Mouse (Mus musculus) hindlimb bud, embryonic 11.5 days (tissue): ENCODE measurements around the gene Agap1.

Source experiments
- DNase-seq: peaks from one replicate; pipeline ENCODE4 v3.0.0-alpha.2; 2012; ENCODE audit warnings: low read depth, low spot score; ENCODE audit errors: extremely low spot score

Agap1 gene

DNA sequence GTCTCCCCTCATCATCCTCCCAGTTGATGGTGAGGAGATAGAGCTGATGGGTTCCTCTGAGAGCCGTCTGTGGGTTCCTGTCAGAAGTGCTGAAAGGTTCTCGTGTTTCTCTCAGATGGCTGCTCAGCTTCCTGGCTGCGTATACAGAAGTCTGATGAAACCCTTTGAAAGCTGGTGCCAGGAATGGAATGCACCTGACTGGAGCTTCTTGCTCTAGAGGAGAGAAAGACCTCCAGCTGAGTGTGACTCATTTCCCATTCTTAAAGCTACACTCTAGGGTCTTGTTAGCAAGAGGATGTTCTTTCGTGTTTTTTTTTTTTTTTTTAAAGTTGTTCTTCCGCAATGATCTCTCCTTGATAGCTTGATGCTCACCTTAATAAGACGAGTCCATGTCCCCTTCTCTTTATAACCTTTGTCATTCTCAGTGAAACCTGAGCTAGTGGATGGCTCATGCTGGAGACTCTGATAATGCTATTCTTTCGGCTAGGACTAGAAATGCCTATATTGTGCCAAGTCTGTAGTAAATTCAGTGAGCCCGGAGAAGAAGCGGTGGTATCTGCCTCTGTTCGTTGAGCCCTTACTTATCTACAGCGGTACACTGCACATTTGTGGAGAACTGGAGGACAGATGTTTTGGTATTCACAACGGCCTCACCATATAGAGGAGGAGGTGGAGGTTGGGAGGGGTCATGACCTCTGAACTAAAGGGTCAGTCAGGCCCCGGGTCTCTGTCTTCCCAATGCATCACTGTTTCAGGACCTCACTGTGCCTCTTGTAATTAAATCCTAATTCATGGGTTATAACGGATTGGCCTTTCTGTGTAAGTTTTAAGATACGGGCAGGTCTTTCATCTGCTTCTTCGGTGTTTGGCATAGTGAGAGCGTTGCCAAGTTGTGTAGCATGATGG lies 2.8 kb downstream of the Agap1 start:
- no peak for DNase-seq

GRCm38 (mm10) chr1:89461881-89462280 lies 7.3 kb downstream of the Agap1 start:
- no peak for DNase-seq

GRCm38 (mm10) chr1:89463138-89463537 lies 8.5 kb downstream of the Agap1 start:
- no peak for DNase-seq

- DNase-seq, result no peak
Observed at GRCm38 (mm10) chr1:89465417-89466002, 10.9 kb downstream of the Agap1 start.

DNA sequence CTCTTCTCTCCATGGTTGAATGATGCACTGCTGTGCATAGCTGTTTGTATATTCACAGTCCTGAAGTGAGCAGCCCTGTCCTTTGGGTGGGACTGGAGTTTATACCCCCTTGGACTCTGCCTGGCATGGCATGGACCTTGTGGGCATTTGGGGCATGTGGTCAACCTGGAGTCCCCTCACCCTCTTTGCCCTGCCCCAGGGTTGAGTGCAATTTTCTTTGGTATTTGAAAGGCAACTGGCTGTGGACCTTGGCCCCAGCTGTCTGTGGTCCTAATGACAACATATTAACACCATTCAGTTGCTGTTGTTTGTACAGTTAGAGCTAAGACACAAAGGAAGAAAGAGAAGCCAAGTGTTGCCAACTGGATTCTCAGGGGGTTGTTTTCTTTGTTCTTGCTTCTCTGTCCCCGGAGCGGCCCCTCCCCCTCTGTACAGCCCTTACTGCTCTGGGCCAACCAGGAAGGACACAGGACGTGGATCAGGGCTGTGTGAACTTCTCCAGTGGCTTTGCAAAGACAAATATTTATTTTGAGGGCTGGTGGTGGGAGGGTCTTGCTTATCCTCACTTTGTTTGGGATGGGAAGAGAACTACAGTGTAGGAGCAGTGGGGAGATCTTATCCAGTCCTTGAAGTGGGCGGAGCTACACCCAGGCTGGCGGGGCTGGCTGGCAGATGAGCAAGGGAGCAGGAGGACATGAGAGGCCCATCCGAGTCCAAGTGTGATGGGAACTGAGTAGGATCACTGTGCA lies 12.9 kb downstream of the Agap1 start:
- DNase-seq, result no peak

- no peak for DNase-seq
Observed at GRCm38 (mm10) chr1:89468141-89468540, 13.5 kb downstream of the Agap1 start.

DNA sequence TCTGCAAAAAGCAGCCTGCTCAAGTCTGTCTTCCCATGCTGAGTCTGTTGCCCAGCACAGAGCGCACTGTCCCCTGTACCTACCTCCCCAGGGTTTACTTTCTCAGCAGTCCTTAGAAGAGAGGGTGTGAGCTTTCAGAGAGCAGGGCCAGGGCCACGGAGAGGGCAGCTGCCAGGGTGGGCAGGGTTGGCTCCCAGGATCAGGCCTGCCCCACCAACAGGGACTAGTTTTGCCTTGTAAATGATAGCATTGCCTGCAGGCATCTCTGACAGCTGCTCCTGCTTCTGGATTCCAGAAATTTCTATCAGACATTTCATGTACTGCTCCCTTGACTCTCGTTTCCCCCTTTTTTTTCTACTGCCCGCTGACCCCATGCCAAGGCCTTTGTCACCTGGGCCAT lies 16.8 kb downstream of the Agap1 start:
- no peak for DNase-seq

- no peak for DNase-seq
Observed at GRCm38 (mm10) chr1:89471891-89472290, 17.3 kb downstream of the Agap1 start.

DNA sequence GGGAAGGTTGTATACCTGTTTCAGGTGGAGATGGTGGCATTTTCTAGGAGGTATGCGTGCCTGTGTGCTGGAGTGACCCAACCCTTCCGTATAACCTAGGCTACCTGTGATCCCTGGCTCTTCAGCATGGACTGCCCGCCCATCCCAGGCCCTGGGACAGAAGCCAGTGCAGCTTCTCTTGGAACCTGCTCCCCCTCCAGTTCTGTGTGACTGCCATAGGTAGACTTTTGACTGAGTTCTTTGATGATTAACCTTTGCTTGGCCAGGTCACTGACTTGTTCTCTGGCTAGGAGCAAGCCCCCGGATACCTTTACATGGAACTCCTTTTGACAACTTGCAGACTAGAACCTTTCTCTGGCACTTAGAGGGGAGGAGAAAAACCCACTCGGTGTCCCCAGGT lies 19.3 kb downstream of the Agap1 start:
- no peak for DNase-seq

- no peak for DNase-seq
Observed at GRCm38 (mm10) chr1:89474853-89475252, 20.2 kb downstream of the Agap1 start.

DNA sequence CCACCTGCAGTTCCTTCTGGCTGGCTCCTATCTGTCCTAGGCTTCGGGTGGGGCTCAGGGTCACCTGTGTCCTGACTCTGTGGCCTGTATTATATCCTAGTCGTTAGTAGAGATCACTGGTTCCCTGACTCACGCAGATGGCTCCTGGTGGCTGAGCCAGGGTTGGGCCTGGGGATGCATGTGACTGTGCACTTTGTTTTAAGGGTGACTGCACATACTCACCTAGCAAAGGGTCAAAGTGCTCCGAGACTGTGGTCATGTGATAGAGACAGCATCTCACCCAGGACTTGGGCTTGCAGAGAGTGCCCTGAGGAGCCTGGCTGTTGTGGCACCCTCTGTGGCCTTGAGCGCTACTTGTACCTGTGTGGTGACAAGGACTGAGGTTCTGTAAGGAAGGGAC lies 22.4 kb downstream of the Agap1 start:
- DNase-seq, result no peak

GRCm38 (mm10) chr1:89478571-89479460 lies 24.2 kb downstream of the Agap1 start:
- DNase-seq, result no peak

- DNase-seq, result no peak
Observed at GRCm38 (mm10) chr1:89481154-89481553, 26.5 kb downstream of the Agap1 start.

DNA sequence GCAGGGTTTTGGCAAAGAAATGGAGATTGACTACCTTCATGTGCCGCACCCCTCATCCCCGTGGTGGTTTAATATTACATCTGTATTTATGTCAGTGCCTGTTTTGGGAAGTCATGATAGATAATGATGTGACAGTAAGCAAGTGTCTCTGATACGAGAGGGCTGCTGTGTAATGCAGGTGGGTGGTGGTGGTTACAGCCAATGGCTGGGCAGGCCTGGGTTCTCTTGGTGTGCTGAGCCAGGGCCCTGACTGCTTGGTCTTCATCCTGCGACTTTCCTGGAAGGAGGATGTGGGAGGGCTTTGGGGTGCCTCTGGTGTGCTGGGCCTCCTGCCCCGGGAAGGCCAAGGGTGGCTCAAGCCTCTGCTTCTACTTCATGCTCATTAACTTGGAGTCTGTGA lies 28.2 kb downstream of the Agap1 start:
- DNase-seq, result no peak

GRCm38 (mm10) chr1:89486891-89487290 lies 32.3 kb downstream of the Agap1 start:
- no peak for DNase-seq

- DNase-seq, result no peak
Observed at GRCm38 (mm10) chr1:89489111-89489971, 34.7 kb downstream of the Agap1 start.

DNA sequence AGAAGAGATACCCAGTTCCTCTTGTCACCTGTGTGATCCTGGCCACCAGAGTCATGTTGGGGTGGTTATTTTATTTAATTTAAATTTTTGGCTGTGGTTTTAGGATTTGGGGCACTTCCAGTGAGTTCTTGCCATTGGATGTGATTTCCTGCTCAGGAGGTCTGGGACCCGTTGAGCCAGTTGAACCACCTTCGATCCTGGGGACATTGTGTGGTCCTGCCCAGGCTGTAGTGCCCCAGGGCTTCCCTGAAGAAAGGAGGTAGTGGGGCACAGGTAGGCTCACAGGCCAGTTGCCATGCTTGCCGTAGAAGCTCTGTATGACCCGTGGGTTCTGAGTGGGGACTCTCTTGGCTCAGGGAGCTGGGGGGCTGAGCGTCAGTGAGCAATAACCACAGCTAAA lies 38.6 kb downstream of the Agap1 start:
- DNase-seq, result no peak

GRCm38 (mm10) chr1:89494816-89495215 lies 40.2 kb downstream of the Agap1 start:
- DNase-seq, result no peak

GRCm38 (mm10) chr1:89496204-89496603 lies 41.6 kb downstream of the Agap1 start:
- no peak for DNase-seq

DNA sequence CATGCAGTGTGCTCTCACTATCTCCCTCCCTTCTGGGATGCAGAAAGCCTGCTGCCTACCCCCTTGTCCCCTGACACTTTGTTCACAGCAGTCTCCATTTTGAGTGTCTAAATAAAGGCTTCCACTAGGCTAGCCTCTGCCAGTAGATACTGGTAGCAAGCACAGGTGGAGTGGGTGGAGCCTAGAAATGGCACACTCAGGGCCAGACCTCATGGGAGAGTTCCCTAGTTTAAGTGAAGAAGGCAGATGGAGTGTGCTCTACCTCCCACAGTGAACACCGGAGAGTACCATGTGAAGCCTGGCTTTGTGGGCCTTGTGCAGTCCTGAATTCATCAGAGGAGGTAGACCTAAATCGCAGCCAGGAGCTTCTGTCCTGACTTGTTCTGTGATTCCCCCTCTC lies 46.3 kb downstream of the Agap1 start:
- no peak for DNase-seq
